Comparison of ENCODE assay signal across 27 mouse cellular contexts in genomic region chr11:21549052-21549451, GRCm38 (mm10). TPM values are rescaled to one million over a fixed set of nuclear protein-coding genes. Genes with fewer than 3 reads are reported as not detected.
A peak's percentile ranks its signal among the peaks of the same experiment; 100 is the strongest.
DNase-seq lines count a peak whose midpoint lies in the region; ATAC-seq and TF ChIP-seq lines count a peak whose summit lies in the region.
"Had no signal": no experiment of that assay in that cellular context is flagged by ENCODE, and none has a peak within 500 bp of the region (broad histone marks: within the 10 kb centered on the region; RNA-seq: fewer than 3 reads in every experiment).

No protein-coding gene starts in this region.

- H3K27me3 ChIP-seq in small intestine, adult 2 months (ENCODE audit: control insufficient read depth, insufficient read depth, low read length), result no peaks in the 10 kb centered on the region
- H3K27me3 ChIP-seq: embryonic facial prominence, embryonic 12.5 days; forebrain, embryonic 12.5 days; heart, embryonic 13.5 days; hindbrain, embryonic 12.5 days; limb, embryonic 12.5 days; liver, embryonic 13.5 days; neural tube, embryonic 13.5 days had no signal

- no peak overlapping the region for H3K4me3 ChIP-seq in small intestine, adult 2 months (ENCODE audit: low read depth, low read length)
- H3K4me3 ChIP-seq: embryonic facial prominence, embryonic 12.5 days; forebrain, embryonic 12.5 days; heart, embryonic 13.5 days; hindbrain, embryonic 12.5 days; limb, embryonic 12.5 days; neural tube, embryonic 13.5 days had no signal

- DNase-seq in CD4-positive helper T cell, adult 2 months (ENCODE audit: low read depth, low spot score), result peak; percentile 45
- DNase-seq in cerebellum, postnatal 25 days, result no peak
- DNase-seq in left cerebral cortex, adult 8-10 months (ENCODE audit: low spot score in 2 of 2), result no peak
- DNase-seq: adrenal gland, postnatal 25 days; cerebellum, adult 9-10 months; gastrocnemius, postnatal 14 days; heart, adult 18-20 months; heart, postnatal 14 days; layer of hippocampus, postnatal 36 days; liver, embryonic 13.5 days; lung, adult 2 months; lung, postnatal 14 days; midbrain, embryonic 14.5 days; right cerebral cortex, adult 18-20 months; right cerebral cortex, postnatal 4 days; thymus, adult 18-20 months had no signal

- no peak for TF ChIP-seq CTCF in small intestine, adult 2 months (IDR thresholded peaks at IDR 0.05; ENCODE audit: extremely low read depth, insufficient read length, insufficient replicate concordance, low read depth, low read length)

- H3K27ac ChIP-seq in small intestine, adult 2 months (ENCODE audit: insufficient read depth, low read depth, low read length), result peak overlapping the region; percentile 83
- H3K27ac ChIP-seq: embryonic facial prominence, embryonic 12.5 days; forebrain, embryonic 12.5 days; heart, embryonic 13.5 days; hindbrain, embryonic 12.5 days; limb, embryonic 12.5 days; liver, embryonic 13.5 days; neural tube, embryonic 13.5 days had no signal

- no peak for TF ChIP-seq POLR2A in small intestine, adult 2 months (IDR thresholded peaks at IDR 0.05; ENCODE audit: low read depth, low read length)

- 82% methylated on average over 2 of the region's 2 CpGs for WGBS in small intestine, adult 2 months

- no peaks in the 10 kb centered on the region for H3K36me3 ChIP-seq in small intestine, adult 2 months (ENCODE audit: control insufficient read depth, insufficient read depth, low read length)
- H3K36me3 ChIP-seq: embryonic facial prominence, embryonic 12.5 days; forebrain, embryonic 12.5 days; heart, embryonic 13.5 days; hindbrain, embryonic 12.5 days; limb, embryonic 12.5 days; liver, embryonic 13.5 days; neural tube, embryonic 13.5 days had no signal

- ATAC-seq in activated CD4-positive, CD25-positive, alpha-beta regulatory T cell, adult 4 months, result peak; percentile 75
- ATAC-seq in inflammation-experienced regulatory T-cells, adult 6 months, result peak; percentile 88
- no peak for ATAC-seq in cerebellum, adult (ENCODE audit: insufficient number of reproducible peaks, low FRiP score, low TSS enrichment)

- H3K4me1 ChIP-seq in small intestine, adult 2 months (ENCODE audit: control insufficient read depth, insufficient read depth, insufficient read length, low read length), result peaks cover 9% of the 10 kb centered on the region; the same call in 1 of the 2 replicates
- H3K4me1 ChIP-seq: embryonic facial prominence, embryonic 12.5 days; forebrain, embryonic 12.5 days; hindbrain, embryonic 12.5 days; limb, embryonic 12.5 days; neural tube, embryonic 13.5 days had no signal

RNA-seq across cellular contexts. Expression of gene Wdpcp, which starts 23.0 kb away (rescaled TPM):
- polyA plus RNA-seq in activated CD4-positive, CD25-positive, alpha-beta regulatory T cell, adult 4 months (2017; shearing (Covaris generic)), result under 1 TPM; 0.16 to 0.28 TPM
- 1 to 10 TPM in 1 of 3 experiments, under 1 TPM in 2; 0.20 to 2.2 (median 0.25) TPM for polyA plus RNA-seq in inflammation-experienced regulatory T-cells, adult 6 months (2017; shearing (Covaris generic))
- 1.1 and 1.5 TPM in 2 replicates for polyA plus RNA-seq in small intestine, adult 2 months (2012; rRNA removed)
- total RNA-seq in left cerebral cortex, adult 8-10 months (2022), result 10 to 100 TPM; 12.7 to 16.4 (median 14.1) TPM
- polyA plus RNA-seq: erythroblast, embryonic 14.5 days had no signal

RNA-seq across cellular contexts. Expression of gene Mdh1, which starts 23.1 kb away (rescaled TPM):
- polyA plus RNA-seq in activated CD4-positive, CD25-positive, alpha-beta regulatory T cell, adult 4 months (2017; shearing (Covaris generic)), result 100 to 1,000 TPM; 387 to 445 TPM
- 100 to 1,000 TPM; 421 to 446 (median 430) TPM for polyA plus RNA-seq in inflammation-experienced regulatory T-cells, adult 6 months (2017; shearing (Covaris generic))
- polyA plus RNA-seq in small intestine, adult 2 months (2012; rRNA removed), result 91.2 and 261 TPM in 2 replicates
- 1,000 to 10,000 TPM in 2 of 4 experiments, 100 to 1,000 TPM in 2; 821 to 1,026 (median 921) TPM for total RNA-seq in left cerebral cortex, adult 8-10 months (2022)
